Mouse (Mus musculus) embryo, embryonic 11 days (tissue): ENCODE measurements around the gene Filip1.

ENCODE experiments used
- DNase-seq: peaks from one replicate; pipeline ENCODE4 v3.0.0-alpha.2; 2015

The Filip1 gene

GRCm38 (mm10) chr9:79979274-79979673 lies 33.4 kb downstream of the Filip1 start:
- DNase-seq, result no peak

GRCm38 (mm10) chr9:79978228-79979024 lies 34.2 kb downstream of the Filip1 start:
- DNase-seq, result no peak

- DNase-seq, result peak; percentile 60
Observed at GRCm38 (mm10) chr9:79977549-79977971, 35.1 kb downstream of the Filip1 start.

- DNase-seq, result no peak
Observed at GRCm38 (mm10) chr9:79976789-79977188, 35.9 kb downstream of the Filip1 start.

GRCm38 (mm10) chr9:79975121-79975520 lies 37.5 kb downstream of the Filip1 start:
- DNase-seq, result no peak

GRCm38 (mm10) chr9:79973582-79973981 lies 39.1 kb downstream of the Filip1 start:
- no peak for DNase-seq

GRCm38 (mm10) chr9:79972705-79973104 lies 39.9 kb downstream of the Filip1 start:
- no peak for DNase-seq

GRCm38 (mm10) chr9:79971619-79972018 lies 41.0 kb downstream of the Filip1 start:
- DNase-seq, result no peak

GRCm38 (mm10) chr9:79970659-79971118 lies 42.0 kb downstream of the Filip1 start:
- no peak for DNase-seq

GRCm38 (mm10) chr9:79969544-79969943 lies 43.1 kb downstream of the Filip1 start:
- no peak for DNase-seq

GRCm38 (mm10) chr9:79966711-79967487 lies 45.8 kb downstream of the Filip1 start:
- no peak for DNase-seq

GRCm38 (mm10) chr9:79965600-79966392 lies 46.9 kb downstream of the Filip1 start:
- no peak for DNase-seq

GRCm38 (mm10) chr9:79965003-79965402 lies 47.6 kb downstream of the Filip1 start:
- no peak for DNase-seq

- DNase-seq, result peak; percentile 57
Observed at GRCm38 (mm10) chr9:79961630-79962285, 50.9 kb downstream of the Filip1 start.

GRCm38 (mm10) chr9:79960453-79960852 lies 52.2 kb downstream of the Filip1 start:
- DNase-seq, result no peak

- no peak for DNase-seq
Observed at GRCm38 (mm10) chr9:79958395-79958794, 54.3 kb downstream of the Filip1 start.

GRCm38 (mm10) chr9:79954944-79955343 lies 57.7 kb downstream of the Filip1 start:
- DNase-seq, result no peak

GRCm38 (mm10) chr9:79951984-79952383 lies 60.7 kb downstream of the Filip1 start:
- peak; percentile 20 for DNase-seq

GRCm38 (mm10) chr9:79951339-79951738 lies 61.3 kb downstream of the Filip1 start:
- DNase-seq, result no peak

GRCm38 (mm10) chr9:79950666-79951065 lies 62.0 kb downstream of the Filip1 start:
- no peak for DNase-seq

- DNase-seq, result no peak
Observed at GRCm38 (mm10) chr9:79950038-79950437, 62.6 kb downstream of the Filip1 start.

GRCm38 (mm10) chr9:79948376-79948775 lies 64.3 kb downstream of the Filip1 start:
- DNase-seq, result no peak

- no peak for DNase-seq
Observed at GRCm38 (mm10) chr9:79947973-79948372, 64.7 kb downstream of the Filip1 start.
